Mouse (Mus musculus) retina, embryonic 14.5 days (tissue): Measurements from ENCODE around the gene Snrnp70.

ENCODE experiments used
- DNase-seq: peaks from one replicate; pipeline ENCODE4 v3.0.0-alpha.2; 2015; ENCODE audit warnings: low spot score

Gene Snrnp70

DNA sequence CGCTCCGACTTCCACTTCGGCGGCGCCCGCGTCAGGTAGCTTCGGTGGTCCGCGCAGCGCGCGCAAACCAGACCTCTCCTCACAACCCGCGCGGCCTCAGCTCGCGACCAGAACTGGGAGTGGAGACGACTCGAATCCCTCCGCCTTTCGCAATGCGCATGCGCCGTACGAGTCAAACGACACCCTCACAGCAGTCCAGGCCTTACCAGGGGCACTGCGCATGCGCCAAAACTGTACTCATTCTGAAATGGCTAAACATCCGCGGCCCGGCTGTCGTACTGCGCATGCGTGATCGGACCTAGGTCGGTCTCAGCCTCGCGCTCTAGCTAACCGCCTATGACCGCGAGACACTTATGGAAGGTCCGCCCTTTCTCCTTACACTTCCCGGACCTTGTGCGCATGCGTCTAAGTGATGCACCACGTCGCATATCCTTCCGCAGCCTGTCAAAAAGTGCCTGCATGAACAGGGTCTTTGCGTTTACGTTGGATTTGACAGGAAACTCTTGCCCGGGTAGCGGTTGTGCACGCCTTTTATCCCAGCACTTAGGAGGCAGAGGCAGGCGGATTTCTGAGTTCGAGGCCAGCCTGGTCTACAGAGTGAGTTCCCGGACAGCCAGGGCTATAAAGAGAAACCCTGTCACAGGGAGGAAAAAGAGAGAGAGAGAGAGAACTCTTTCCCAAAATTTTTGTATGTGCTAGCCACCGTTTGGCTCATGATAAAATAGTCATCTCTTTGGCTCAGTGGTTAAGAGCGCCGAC lies at the start of gene Snrnp70:
Gene Snrnp70, minus strand, starts transcription at position 165 of the 759 bp plus-strand sequence.
- peak; percentile 100 for DNase-seq

DNA sequence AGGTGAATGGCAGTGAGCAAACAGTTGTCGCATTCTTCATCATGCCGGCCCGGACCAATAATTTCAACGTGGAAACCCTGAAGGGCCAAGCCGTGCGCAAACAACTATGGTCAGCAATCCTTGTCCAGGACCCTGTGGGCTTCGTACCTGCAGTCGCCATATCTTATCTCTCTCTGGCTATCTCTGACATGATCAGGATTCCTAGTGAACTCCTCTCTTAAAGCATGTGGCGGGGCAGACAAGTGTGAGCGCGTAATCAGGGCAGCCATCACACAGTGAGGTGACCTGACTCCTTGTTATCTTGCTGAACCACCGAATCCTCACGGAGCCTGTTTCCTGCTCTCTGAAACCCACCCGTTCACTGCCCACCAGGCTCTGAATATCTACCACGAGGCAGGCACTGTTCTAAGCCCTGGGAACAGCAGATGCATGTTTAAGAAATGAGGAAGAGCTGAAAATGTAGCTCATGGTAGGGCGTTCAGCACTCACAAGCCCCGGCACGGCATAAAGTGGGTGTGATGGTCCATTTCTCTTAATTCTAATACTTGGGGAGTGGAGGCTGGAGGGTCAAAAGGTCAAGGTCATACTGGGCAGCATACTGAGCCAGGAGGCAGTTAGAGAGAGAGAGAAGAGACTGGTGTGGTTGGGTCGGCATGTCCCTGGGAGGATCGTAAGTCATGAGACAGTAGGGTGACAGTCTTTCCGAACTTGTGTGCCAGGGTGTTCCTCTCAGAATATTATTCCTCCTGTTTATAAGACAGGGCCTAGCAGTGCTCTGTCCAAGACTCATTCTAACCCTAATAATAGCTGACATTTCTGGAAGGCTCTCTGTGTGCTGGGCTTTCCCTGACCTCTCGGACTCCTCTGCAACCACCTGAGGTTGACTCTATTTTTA lies 48.2 kb upstream of the Snrnp70 start:
- DNase-seq: no peak

- no peak for DNase-seq
These were observed 42.2 kb upstream of the Snrnp70 start, which contains the start of gene Ruvbl2 for GRCm38 (mm10) chr7:45437521-45438276. Gene Ruvbl2 (minus strand): TSS chr7:45438096.

- DNase-seq: no peak
These were observed 41.5 kb upstream of the Snrnp70 start for GRCm38 (mm10) chr7:45437046-45437445.

GRCm38 (mm10) chr7:45436444-45436843 lies 40.9 kb upstream of the Snrnp70 start:
- DNase-seq: no peak

DNA sequence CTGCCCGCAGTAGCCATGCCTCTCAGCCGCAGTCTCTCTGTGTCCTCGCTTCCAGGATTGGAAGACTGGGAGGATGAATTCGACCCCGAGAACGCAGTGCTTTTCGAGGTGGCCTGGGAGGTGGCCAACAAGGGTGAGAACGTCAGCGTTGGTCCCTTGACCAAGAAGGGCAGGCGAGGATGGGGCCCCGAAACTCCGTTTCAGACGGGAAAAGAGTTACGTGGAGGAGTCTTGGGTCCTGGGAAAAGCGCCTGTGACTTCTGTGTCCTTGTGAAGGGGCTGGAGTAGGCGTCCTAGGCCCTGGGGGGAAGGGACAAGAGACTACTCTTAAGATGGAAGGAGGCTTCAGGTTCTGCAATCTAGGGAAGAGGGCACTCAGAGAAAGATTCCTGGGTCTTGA lies 39.5 kb upstream of the Snrnp70 start:
- DNase-seq: no peak

- DNase-seq: peak; percentile 100
These were observed 38.9 kb upstream of the Snrnp70 start, which contains the start of gene Gys1 for GRCm38 (mm10) chr7:45434203-45435015. Gene Gys1 (plus strand): TSS chr7:45434844.

DNA sequence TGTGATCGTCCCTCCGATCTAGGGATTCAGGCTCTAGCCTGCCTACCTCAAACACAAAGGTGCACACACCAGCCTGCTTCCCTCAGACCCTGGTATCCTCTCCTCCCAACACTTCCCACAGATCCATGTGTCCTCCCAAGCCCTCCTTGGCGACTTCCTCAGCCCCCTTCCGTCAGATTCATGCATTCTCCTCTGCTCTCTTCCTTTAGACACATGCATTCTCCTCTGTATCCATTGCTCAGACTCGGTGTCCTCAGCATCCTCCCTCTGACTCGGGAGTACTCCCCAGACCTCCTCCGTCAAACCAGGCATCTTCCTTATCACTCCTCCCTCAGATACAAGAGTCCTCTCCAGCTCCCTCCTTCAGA lies 38.3 kb upstream of the Snrnp70 start:
- DNase-seq: no peak

GRCm38 (mm10) chr7:45426556-45426955 lies 31.0 kb upstream of the Snrnp70 start:
- DNase-seq: no peak

- DNase-seq: no peak
These were observed 25.7 kb upstream of the Snrnp70 start for GRCm38 (mm10) chr7:45421194-45421593.

DNA sequence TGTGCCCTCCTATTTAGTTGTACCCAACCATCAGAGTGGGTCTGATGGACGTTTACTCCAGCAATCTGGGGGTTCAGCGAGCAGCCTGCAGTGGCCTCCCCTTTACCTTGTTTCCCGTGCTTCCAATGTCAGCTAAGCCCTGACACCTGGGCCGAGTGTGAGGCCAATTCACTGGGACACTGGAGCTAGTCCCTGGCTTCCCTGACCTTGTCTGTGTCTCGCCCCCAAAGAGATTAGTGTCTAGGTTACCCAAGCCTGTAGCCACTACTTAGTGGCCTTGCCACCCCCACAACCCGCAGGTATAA lies 25.0 kb upstream of the Snrnp70 start, which contains the start of gene Lhb:
Gene Lhb, plus strand, starts transcription at position 206 of the 305 bp plus-strand sequence.
- DNase-seq: no peak

DNA sequence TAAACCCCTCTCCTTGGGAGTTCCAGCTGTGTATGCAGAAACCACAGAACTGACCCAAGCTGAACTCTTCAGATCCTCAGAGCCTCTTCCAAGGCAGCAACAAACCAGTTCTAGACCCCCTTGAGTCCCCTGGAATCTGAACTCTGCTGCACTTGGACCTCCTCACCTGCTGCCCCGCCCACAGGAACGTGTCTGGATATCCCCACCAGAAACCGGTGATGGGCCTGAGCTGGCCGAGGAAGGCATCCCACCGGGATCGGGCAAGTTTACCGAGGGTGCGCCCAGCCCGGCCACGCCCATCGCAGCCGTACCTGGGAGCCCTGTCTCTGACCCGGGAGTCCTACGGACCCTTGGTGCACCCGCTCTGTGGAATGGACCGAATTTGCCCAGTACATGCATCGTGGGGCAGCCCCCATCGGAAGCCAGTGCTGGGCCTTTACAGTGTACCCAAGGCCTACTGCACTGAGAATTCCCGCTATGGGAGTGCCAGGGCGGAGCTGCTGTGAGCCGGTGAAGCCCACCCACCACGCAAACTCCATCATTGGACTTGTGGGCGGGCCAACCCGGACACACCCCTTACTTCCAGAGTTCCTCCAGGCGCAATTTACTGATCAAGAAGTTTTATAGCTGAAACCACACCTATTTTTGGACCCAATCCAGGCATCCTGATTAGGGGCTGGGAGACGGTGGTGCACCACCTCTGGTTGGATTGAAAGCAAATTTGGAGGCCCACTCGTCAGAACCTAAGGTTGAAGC lies 24.5 kb upstream of the Snrnp70 start:
- DNase-seq: no peak

- DNase-seq: no peak
These were observed 22.5 kb upstream of the Snrnp70 start for GRCm38 (mm10) chr7:45417962-45418492.

DNA sequence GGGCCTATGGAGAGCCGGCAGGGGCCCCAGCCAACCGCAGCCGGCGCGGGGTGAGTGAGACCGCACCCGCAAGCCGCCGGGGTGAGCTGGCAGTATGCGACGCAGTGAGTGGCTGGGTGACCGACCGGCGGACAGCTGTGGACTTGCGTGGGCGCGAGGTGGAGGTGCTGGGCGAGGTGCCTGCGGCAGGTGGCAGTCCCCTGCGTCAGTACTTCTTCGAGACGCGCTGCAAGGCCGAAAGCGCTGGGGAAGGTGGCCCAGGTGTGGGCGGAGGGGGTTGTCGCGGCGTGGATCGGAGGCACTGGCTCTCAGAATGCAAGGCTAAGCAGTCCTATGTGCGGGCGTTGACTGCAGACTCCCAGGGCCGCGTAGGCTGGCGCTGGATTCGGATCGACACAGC lies 20.1 kb upstream of the Snrnp70 start:
- DNase-seq: no peak

DNA sequence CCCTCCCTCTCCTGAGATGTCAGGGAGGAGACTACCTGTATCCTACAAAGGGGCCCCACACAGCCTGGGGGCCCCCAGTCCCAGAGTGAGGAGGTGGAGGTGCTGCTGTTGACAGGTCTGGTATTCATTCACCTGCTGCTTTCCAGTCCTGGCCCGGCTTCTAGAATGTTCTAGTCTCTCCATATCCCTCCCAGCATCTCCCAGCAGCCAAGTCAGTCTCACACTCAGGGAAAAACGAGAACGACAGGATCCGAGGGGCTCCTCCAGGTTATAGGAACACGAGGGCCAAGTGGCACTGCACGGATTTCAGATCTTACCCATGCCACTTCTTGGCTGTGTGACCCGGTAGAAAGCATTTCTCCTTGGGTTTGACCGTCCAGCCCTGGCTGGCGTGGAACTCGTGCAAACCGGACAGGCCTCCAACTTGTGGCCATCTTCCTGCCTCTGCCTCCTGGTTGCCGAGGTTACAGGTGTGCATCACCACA lies 19.2 kb upstream of the Snrnp70 start:
- no peak for DNase-seq

DNA sequence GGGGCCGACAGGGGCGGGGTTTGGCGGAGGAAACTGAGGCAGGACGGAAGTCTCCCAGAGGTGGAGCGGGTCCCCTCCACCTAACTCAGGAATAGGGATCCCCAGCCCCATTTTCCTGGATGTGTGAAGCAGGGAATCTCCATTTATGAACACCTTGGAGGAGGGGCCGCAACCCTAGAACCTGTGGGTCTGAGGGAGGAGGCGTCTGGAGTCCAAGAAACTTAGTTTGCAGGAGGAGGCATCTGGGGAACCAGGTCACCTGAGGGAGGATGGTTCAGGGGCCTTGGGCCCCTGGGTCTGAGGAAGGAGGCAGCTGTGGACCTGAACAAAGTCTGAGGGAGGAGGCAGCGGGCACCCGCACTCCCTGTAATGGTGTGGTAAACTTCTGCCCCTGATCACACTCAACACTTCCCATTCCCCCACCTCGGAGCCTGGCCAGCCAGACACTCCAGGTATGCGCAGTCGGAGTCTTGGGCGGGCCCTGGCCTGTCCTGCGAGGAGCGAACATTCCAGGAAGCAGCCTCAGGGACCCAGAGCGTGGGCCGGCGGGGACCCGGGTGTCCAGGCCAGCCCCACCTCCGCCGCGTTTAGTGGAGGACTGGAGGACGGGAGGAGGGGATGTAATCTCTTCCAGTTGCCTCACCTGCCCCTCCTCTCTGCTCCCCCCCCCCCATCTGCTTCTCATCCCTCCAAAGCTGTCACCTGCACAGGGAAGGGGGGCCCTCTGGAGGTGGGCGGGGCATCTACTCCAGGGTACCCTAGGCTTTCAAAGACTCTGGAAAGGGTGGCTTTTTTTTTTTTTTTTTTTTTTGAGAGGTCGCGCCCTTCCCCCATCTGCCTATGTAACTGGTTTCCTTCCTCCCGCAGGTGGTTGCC lies 18.6 kb upstream of the Snrnp70 start:
- DNase-seq: no peak

GRCm38 (mm10) chr7:45413113-45413863 lies 17.7 kb upstream of the Snrnp70 start, which contains the start of gene Ntf5:
Gene Ntf5 (plus strand): TSS chr7:45413695.
- DNase-seq: peak; percentile 53

DNA sequence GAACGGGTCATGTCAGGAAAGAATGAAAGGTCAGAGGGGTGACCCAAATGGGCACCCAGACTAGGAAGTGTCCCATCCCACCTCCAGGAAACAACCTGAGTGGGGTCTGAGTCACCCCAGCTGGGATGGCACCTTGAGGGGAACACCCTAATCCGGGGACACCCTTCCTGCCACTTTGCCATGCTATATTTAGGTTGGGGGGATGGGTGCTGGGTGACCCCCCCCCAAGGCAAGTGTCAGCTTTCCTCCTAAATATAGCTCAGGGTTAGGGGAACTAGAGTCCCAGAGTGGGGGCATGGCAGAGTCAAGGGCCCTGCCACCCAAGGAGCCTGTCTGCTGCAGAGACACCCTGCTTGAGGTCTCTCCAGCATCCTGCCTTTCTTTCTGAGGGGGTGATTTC lies 16.9 kb upstream of the Snrnp70 start:
- DNase-seq: no peak
